10 mouse cellular contexts compared by ENCODE assay signal in the genomic region with DNA sequence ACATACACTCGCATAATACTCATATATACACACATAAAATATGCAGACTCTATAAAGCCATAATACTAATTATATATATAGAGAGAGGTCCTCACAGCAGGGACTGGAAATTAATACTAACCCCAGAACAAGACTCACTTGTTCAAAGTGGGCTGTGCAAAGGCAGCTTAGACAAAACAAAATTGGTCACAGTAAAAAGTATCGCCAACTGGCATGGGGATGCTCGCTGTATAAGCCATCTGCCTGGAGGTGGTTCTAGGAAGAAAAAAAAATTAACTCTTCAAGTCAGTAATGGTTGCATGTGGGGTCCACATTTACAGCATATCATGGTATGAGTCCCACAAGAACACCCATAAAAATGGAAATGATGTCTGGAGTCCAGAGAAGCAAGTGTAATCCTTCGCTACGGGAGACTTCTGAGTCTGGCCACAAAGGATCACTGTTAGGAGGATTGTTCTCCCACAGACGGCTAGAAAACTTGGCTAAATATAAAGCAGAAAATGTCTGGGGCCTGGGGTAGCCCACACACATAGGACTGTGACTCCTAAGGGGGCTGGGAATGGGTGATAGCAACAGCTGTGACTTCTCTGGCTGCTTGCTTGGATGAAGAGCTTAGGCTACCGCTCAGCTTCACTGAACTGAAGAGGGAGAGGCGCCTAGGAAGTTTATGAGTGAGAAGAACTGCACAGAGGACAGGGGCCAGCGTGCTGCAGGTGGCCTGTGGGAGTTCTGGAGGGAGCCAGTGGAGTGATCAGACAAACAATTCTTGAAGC. TPM values are rescaled to one million over a fixed set of nuclear protein-coding genes. Genes with fewer than 3 reads are reported as not detected.
DNase-seq lines count a peak whose midpoint lies in the region; ATAC-seq lines count a peak whose summit lies in the region.
"Had no signal": no experiment of that assay in that cellular context is flagged by ENCODE, and none has a peak within 500 bp of the region (broad histone marks: within the 10 kb centered on the region; RNA-seq: fewer than 3 reads in every experiment).

No protein-coding gene starts in this region.

- no peaks in the 10 kb centered on the region for H3K9me3 ChIP-seq in neural tube, embryonic 12.5 days
- H3K9me3 ChIP-seq in neural tube, embryonic 15.5 days (replicated peaks), result no peaks in the 10 kb centered on the region
- no peaks in the 10 kb centered on the region for H3K9me3 ChIP-seq in intestine, embryonic 15.5 days
- no peaks in the 10 kb centered on the region for H3K9me3 ChIP-seq in neural tube, embryonic 14.5 days (ENCODE audit: control insufficient read depth, low read length)
- H3K9me3 ChIP-seq: forebrain, embryonic 12.5 days had no signal

- H3K27me3 ChIP-seq in neural tube, embryonic 12.5 days (replicated peaks), result no peaks in the 10 kb centered on the region
- H3K27me3 ChIP-seq in neural tube, embryonic 15.5 days (replicated peaks), result no peaks in the 10 kb centered on the region
- no peaks in the 10 kb centered on the region for H3K27me3 ChIP-seq in intestine, embryonic 15.5 days (replicated peaks)
- no peaks in the 10 kb centered on the region for H3K27me3 ChIP-seq in neural tube, embryonic 14.5 days (ENCODE audit: control insufficient read depth, insufficient read depth, low read length)
- H3K27me3 ChIP-seq: forebrain, embryonic 12.5 days had no signal

- H3K4me1 ChIP-seq in neural tube, embryonic 12.5 days, result peaks cover 15% of the 10 kb centered on the region
- peaks cover 16% of the 10 kb centered on the region for H3K4me1 ChIP-seq in neural tube, embryonic 15.5 days
- H3K4me1 ChIP-seq in intestine, embryonic 15.5 days (replicated peaks), result peaks cover 9% of the 10 kb centered on the region; the same call in 1 of the 2 replicates
- H3K4me1 ChIP-seq in neural tube, embryonic 14.5 days (ENCODE audit: control insufficient read depth, insufficient read depth, low read length), result peaks cover 3% of the 10 kb centered on the region; the same call in 1 of the 2 replicates

- peak; percentile 51 to 57 for DNase-seq in heart, postnatal 10 days
- no peak for DNase-seq in heart, postnatal 36 days
- no peak for DNase-seq in gastrocnemius, adult 8-10 months (ENCODE audit: low spot score in 2 of 2)
- DNase-seq: lung, adult 2 months had no signal

- no peak overlapping the region for H3K27ac ChIP-seq in neural tube, embryonic 12.5 days
- no peak overlapping the region for H3K27ac ChIP-seq in neural tube, embryonic 15.5 days (replicated peaks)
- peak overlapping the region; percentile 25; the same call in 1 of the 2 replicates for H3K27ac ChIP-seq in intestine, embryonic 15.5 days
- no peak overlapping the region for H3K27ac ChIP-seq in neural tube, embryonic 14.5 days (ENCODE audit: low read depth, low read length)
- H3K27ac ChIP-seq: forebrain, embryonic 12.5 days had no signal

- ATAC-seq in neural tube, embryonic 12.5 days (ENCODE audit: low FRiP score, low read depth), result peak; percentile 70
- no peak for ATAC-seq in neural tube, embryonic 15.5 days (ENCODE audit: low FRiP score)
- ATAC-seq in intestine, embryonic 15.5 days, result peak; percentile 74
- ATAC-seq in neural tube, embryonic 14.5 days (ENCODE audit: low read depth), result peak; percentile 63
- ATAC-seq in granulocyte monocyte progenitor cell, adult 5-6 weeks (replicated peaks; ENCODE audit: poor library complexity, severe bottlenecking), result no peak

- H3K4me2 ChIP-seq in neural tube, embryonic 12.5 days (replicated peaks), result no peak overlapping the region
- H3K4me2 ChIP-seq in neural tube, embryonic 15.5 days, result no peak overlapping the region
- H3K4me2 ChIP-seq in intestine, embryonic 15.5 days (replicated peaks), result no peak overlapping the region
- no peak overlapping the region for H3K4me2 ChIP-seq in neural tube, embryonic 14.5 days (ENCODE audit: low read depth, low read length)
- H3K4me2 ChIP-seq: forebrain, embryonic 12.5 days had no signal

- no peaks in the 10 kb centered on the region for H3K36me3 ChIP-seq in neural tube, embryonic 12.5 days
- no peaks in the 10 kb centered on the region for H3K36me3 ChIP-seq in neural tube, embryonic 15.5 days
- no peaks in the 10 kb centered on the region for H3K36me3 ChIP-seq in intestine, embryonic 15.5 days
- no peaks in the 10 kb centered on the region for H3K36me3 ChIP-seq in neural tube, embryonic 14.5 days (ENCODE audit: control insufficient read depth, insufficient read depth, low read length)
- H3K36me3 ChIP-seq: forebrain, embryonic 12.5 days had no signal

- intact Hi-C loops in heart, postnatal 10 days (cut with DNase I), result loop anchor here (5.0 kb wide), 1 partner anchor 53 kb away; a partner anchor contains a TSS
- intact Hi-C loops in heart, postnatal 36 days (cut with DNase I), result no loop called here

- WGBS in neural tube, embryonic 12.5 days, result 50% methylated on average over 9 of the region's 9 CpGs
- WGBS in neural tube, embryonic 15.5 days, result 37% methylated on average over 9 of the region's 9 CpGs
- 46% methylated on average over 9 of the region's 9 CpGs for WGBS in intestine, embryonic 15.5 days
- WGBS in neural tube, embryonic 14.5 days, result 45% methylated on average over 9 of the region's 9 CpGs

- H3K4me3 ChIP-seq in neural tube, embryonic 12.5 days, result no peak overlapping the region
- no peak overlapping the region for H3K4me3 ChIP-seq in neural tube, embryonic 15.5 days (replicated peaks)
- H3K4me3 ChIP-seq in intestine, embryonic 15.5 days (replicated peaks), result no peak overlapping the region
- no peak overlapping the region for H3K4me3 ChIP-seq in neural tube, embryonic 14.5 days (ENCODE audit: low read depth, low read length)
- H3K4me3 ChIP-seq: forebrain, embryonic 12.5 days had no signal

- H3K9ac ChIP-seq in neural tube, embryonic 12.5 days, result no peak overlapping the region
- H3K9ac ChIP-seq in neural tube, embryonic 15.5 days (replicated peaks), result no peak overlapping the region
- H3K9ac ChIP-seq in intestine, embryonic 15.5 days, result no peak overlapping the region
- H3K9ac ChIP-seq in neural tube, embryonic 14.5 days (replicated peaks; ENCODE audit: low read depth, low read length), result no peak overlapping the region
- H3K9ac ChIP-seq: forebrain, embryonic 12.5 days had no signal

RNA-seq across cellular contexts. Expression of a gene that starts 52.7 kb away (rescaled TPM):
- 10 to 100 TPM; 11.9 to 14.4 TPM for total RNA-seq in heart, postnatal 10 days (2021)
- total RNA-seq in heart, postnatal 36 days (2021), result 1 to 10 TPM; 7.0 to 7.4 TPM
- 32.9 and 36.2 TPM in 2 replicates for polyA plus RNA-seq in neural tube, embryonic 12.5 days (2016; fragmentation: Nextera tagmentation; extraction: Ambion mirVana)
- 42.3 and 42.6 TPM in 2 replicates for polyA plus RNA-seq in neural tube, embryonic 15.5 days (2015; fragmentation: Nextera tagmentation; extraction: Ambion mirVana)
- polyA plus RNA-seq in intestine, embryonic 15.5 days (2015; fragmentation: Nextera tagmentation; extraction: Ambion mirVana), result 22.5 and 25.9 TPM in 2 replicates
- polyA plus RNA-seq in neural tube, embryonic 14.5 days (2014; fragmentation: Nextera tagmentation; extraction: Ambion mirVana), result 49.8 and 52.4 TPM in 2 replicates
- total RNA-seq in granulocyte monocyte progenitor cell, adult 5-6 weeks (2014; fragmentation: Nextera tagmentation), result 27.0 and 27.9 TPM in 2 replicates
- total RNA-seq in granulocyte monocyte progenitor cell, adult 5-6 weeks (2017), result 24.9 and 42.3 TPM in 2 replicates
- total RNA-seq in gastrocnemius, adult 8-10 months (2022), result 1 to 10 TPM; 1.6 to 4.9 (median 3.3) TPM

Comparison
In these comparisons a context has a peak if more than half of its experiments do, and no peak if none do; other contexts are left out.
1. DNase-seq: peak in heart, postnatal 10 days (2 of 2); none in heart, postnatal 36 days (0 of 2) and gastrocnemius, adult 8-10 months (0 of 2).
2. ATAC-seq: peak in neural tube, embryonic 12.5 days (single experiment), intestine, embryonic 15.5 days (single experiment) and neural tube, embryonic 14.5 days (single experiment); none in neural tube, embryonic 15.5 days (single experiment) and granulocyte monocyte progenitor cell, adult 5-6 weeks (single experiment).